Mouse (Mus musculus) bone marrow macrophage, adult 2 months (primary cell): ENCODE data around the gene Phf7. TPM values are rescaled to one million over a fixed set of nuclear protein-coding genes. Genes with fewer than 3 reads are reported as not detected.

Source experiments
- H3K27ac ChIP-seq: 2 replicates; pipeline ENCODE4 v1.5.1; 2012; ENCODE audit warnings: low read depth, low read length; ENCODE audit not compliant: insufficient read depth
- H3K4me1 ChIP-seq: 2 replicates; pipeline ENCODE4 v1.6.1; 2012; ENCODE audit warnings: low read length; ENCODE audit not compliant: control insufficient read depth, insufficient read depth
- H3K4me3 ChIP-seq: 2 replicates; pipeline ENCODE4 v1.5.1; 2012; ENCODE audit warnings: mild to moderate bottlenecking, low read length, moderate library complexity; ENCODE audit not compliant: insufficient read depth
- CTCF ChIP-seq: IDR thresholded peaks from 2 replicates; pipeline ENCODE4 v1.5.1; 2012; ENCODE audit warnings: low read depth, mild to moderate bottlenecking, low read length, moderate library complexity
- POLR2A ChIP-seq: IDR thresholded peaks from 2 replicates; pipeline ENCODE4 v1.6.1; 2012; ENCODE audit warnings: mild to moderate bottlenecking, low read depth, low read length, borderline replicate concordance
- polyA plus RNA-seq: library from polyadenylated mRNA; stranded (reverse); fragments of >200 nt; gene quantifications from 2 replicates; pipeline ENCODE4 v1.2.4, GENCODE M21; 2012; ENCODE audit not compliant: missing spikeins, insufficient read depth, insufficient read length

The Phf7 gene
- polyA plus RNA-seq, 1 experiment: 10.5 TPM

- Histone ChIP-seq H3K4me3 (no peak overlapping the region), H3K4me1 (peaks cover 29% of the 10 kb centered on the region), H3K27ac (no peak overlapping the region)
- TF ChIP-seq CTCF: no peak
- TF ChIP-seq POLR2A: no peak
Measured at GRCm38 (mm10) chr14:31233070-31233995, 17.8 kb downstream of the Phf7 start.

- Histone ChIP-seq H3K4me3 (no peak overlapping the region), H3K27ac (no peak overlapping the region), H3K4me1 (peaks cover 21% of the 10 kb centered on the region)
- TF ChIP-seq POLR2A (no peak), CTCF (no peak)
Measured at GRCm38 (mm10) chr14:31232404-31233069, 18.6 kb downstream of the Phf7 start.

GRCm38 (mm10) chr14:31230442-31230841 is 20.7 kb downstream of the Phf7 start:
- H3K27ac ChIP-seq: no peak overlapping the region
- H3K4me1 ChIP-seq: peaks cover 12% of the 10 kb centered on the region
- no peak for TF ChIP-seq POLR2A
- TF ChIP-seq CTCF: no peak
- H3K4me3 ChIP-seq: no peak overlapping the region

- TF ChIP-seq CTCF: no peak
- TF ChIP-seq POLR2A: no peak
- Histone ChIP-seq H3K27ac (no peak overlapping the region), H3K4me3 (no peak overlapping the region), H3K4me1 (peaks cover 10% of the 10 kb centered on the region)
Measured at GRCm38 (mm10) chr14:31228234-31228633, 22.9 kb downstream of the Phf7 start.

- no peak overlapping the region for H3K4me3 ChIP-seq
- H3K4me1 ChIP-seq: peaks cover 1% of the 10 kb centered on the region
- H3K27ac ChIP-seq: no peak overlapping the region
- no peak for TF ChIP-seq CTCF
- no peak for TF ChIP-seq POLR2A
Measured at GRCm38 (mm10) chr14:31226978-31227377, 24.1 kb downstream of the Phf7 start.

GRCm38 (mm10) chr14:31217666-31218065 is 33.5 kb downstream of the Phf7 start, which contains the start of gene Sema3g:
Gene Sema3g (plus strand): TSS chr14:31217860.
- no peak within 1 kb of the TSS for H3K27ac ChIP-seq
- H3K4me1 ChIP-seq: no peaks in the 10 kb centered on the region
- no peak within 1 kb of the TSS for H3K4me3 ChIP-seq
- TF ChIP-seq POLR2A (no peak), CTCF (no peak)

GRCm38 (mm10) chr14:31216846-31217245 is 34.3 kb downstream of the Phf7 start, which contains the start of gene Nisch:
Gene Nisch (minus strand): TSS chr14:31216946.
- Histone ChIP-seq H3K4me1 (no peaks in the 10 kb centered on the region), H3K27ac (no peak within 1 kb of the TSS), H3K4me3 (no peak within 1 kb of the TSS)
- TF ChIP-seq POLR2A: no peak

- Histone ChIP-seq H3K4me3 (no peak overlapping the region), H3K27ac (no peak overlapping the region), H3K4me1 (no peaks in the 10 kb centered on the region)
- TF ChIP-seq CTCF (peak; percentile 33; the same call in 1 of the 2 replicates), POLR2A (no peak)
Measured at GRCm38 (mm10) chr14:31215157-31216002, 35.7 kb downstream of the Phf7 start.

- Histone ChIP-seq H3K4me3 (no peak overlapping the region), H3K27ac (no peak overlapping the region), H3K4me1 (no peaks in the 10 kb centered on the region)
- TF ChIP-seq CTCF: no peak
- no peak for TF ChIP-seq POLR2A
Measured at GRCm38 (mm10) chr14:31214684-31215083, 36.4 kb downstream of the Phf7 start.
